Mouse (Mus musculus) G1E (cell line): ENCODE measurements at regions not wholly inside any gene's neighbourhood (a gene's known extent, or its start where the extent isn't known, plus 50 kb on each side); places are given as distances from the start of the nearest gene placed in this dataset.

Experiments
- GATA1 ChIP-seq: IDR thresholded peaks from 2 replicates; pipeline ENCODE4 v1.6.1; 2012; ENCODE audit warnings: borderline replicate concordance, low read length, inconsistent platforms, mixed read lengths
- TAL1 ChIP-seq: conservative IDR thresholded peaks from 2 replicates; pipeline ENCODE4 v1.6.1; 2012; ENCODE audit warnings: low read depth, low read length, inconsistent platforms, mixed read lengths

GRCm38 (mm10) chr7:113626734-113627133, 113.1 kb downstream of the Far1 start:
- TF ChIP-seq GATA1 (no peak), TAL1 (no peak)
